24 mouse cellular contexts compared by ENCODE assay signal in genomic region chr13:111201532-111201931, GRCm38 (mm10). TPM values are rescaled to one million over a fixed set of nuclear protein-coding genes. Genes with fewer than 3 reads are reported as not detected.
DNase-seq lines count a peak whose midpoint lies in the region; ATAC-seq and TF ChIP-seq lines count a peak whose summit lies in the region.
"Had no signal": no experiment of that assay in that cellular context is flagged by ENCODE, and none has a peak within 500 bp of the region (broad histone marks: within the 10 kb centered on the region; RNA-seq: fewer than 3 reads in every experiment).

No protein-coding gene starts in this region.

- H3K9ac ChIP-seq in CH12.LX (ENCODE audit: insufficient read depth, low read depth) = no peak overlapping the region

- H3K4me1 ChIP-seq in CH12.LX (ENCODE audit: control insufficient read depth in 1 of 2, insufficient read depth in 2 of 2) = peaks cover 0 to 16% of the 10 kb centered on the region in 2 experiments; a peak in 2 of 4 replicates

- no peak for TF ChIP-seq POLR2A in CH12.LX (IDR thresholded peaks at IDR 0.05; ENCODE audit: low read depth, low read length)

- H3K36me3 ChIP-seq in CH12.LX (replicated peaks in 1 of 2; ENCODE audit: control insufficient read depth in 1 of 2, insufficient read depth in 1 of 2, low read length in 1 of 2) = no peaks in the 10 kb centered on the region
- H3K36me3 ChIP-seq in splenic B cell, adult 2 months (ENCODE audit: control insufficient read depth, insufficient read depth, low read length, poor library complexity, severe bottlenecking) = no peaks in the 10 kb centered on the region
- H3K36me3 ChIP-seq: G1E had no signal

- no peak for TF ChIP-seq EP300 in CH12.LX (IDR thresholded peaks at IDR 0.05; ENCODE audit: low read length)

- no peaks in the 10 kb centered on the region for H3K79me2 ChIP-seq in CH12.LX (replicated peaks; ENCODE audit: control insufficient read depth, extremely low read depth, insufficient read depth, poor library complexity, severe bottlenecking)

- H3K27ac ChIP-seq in CH12.LX (ENCODE audit: insufficient read depth, low read depth) = no peak overlapping the region
- H3K27ac ChIP-seq in layer of hippocampus, adult 2 months = no peak overlapping the region

- no peak overlapping the region for H3K4me2 ChIP-seq in CH12.LX (ENCODE audit: insufficient read depth, low read depth, poor library complexity, severe bottlenecking)

- TF ChIP-seq RAD21 in CH12.LX (IDR thresholded peaks at IDR 0.05; ENCODE audit: low read depth, low read length) = no peak

- dilution Hi-C loops in CH12.LX (cut with MboI; ENCODE audit: extremely low pct_ligation_motif_present, extremely low pct_unique_long_range_greater_than_20kb, low sequenced_read_pairs) = no loop called here

- TF ChIP-seq CTCF in CH12.LX (conservative IDR thresholded peaks at IDR 0.05 in 1 of 2, IDR thresholded peaks at IDR 0.05 in 1 of 2; ENCODE audit: low read depth in 2 of 2, low read length in 2 of 2) = no peak
- TF ChIP-seq CTCF in layer of hippocampus, adult 2 months (conservative IDR thresholded peaks at IDR 0.05) = no peak

- in situ Hi-C loops in CH12.LX (cut with MboI; ENCODE audit: low pct_ligation_motif_present, low pct_unique_long_range_greater_than_20kb, low sequenced_read_pairs) = no loop called here

- no peaks in the 10 kb centered on the region for H3K9me3 ChIP-seq in CH12.LX (replicated peaks; ENCODE audit: low read length)
- H3K9me3 ChIP-seq: G1E had no signal

- ATAC-seq in megakaryocyte progenitor cell, adult 5-6 weeks (replicated peaks; ENCODE audit: poor library complexity) = peak; percentile 26; the same call in 1 of the 2 replicates
- ATAC-seq: activated CD4-positive, CD25-positive, alpha-beta regulatory T cell, adult 4 months; CD4-positive, CD25-positive, alpha-beta regulatory T cell, adult 4 months; Patski had no signal

- H3K4me3 ChIP-seq in CH12.LX (replicated peaks in 1 of 3; ENCODE audit: low read depth in 2 of 3, low read length in 2 of 3, poor library complexity in 1 of 3) = no peak overlapping the region
- H3K4me3 ChIP-seq in layer of hippocampus, adult 2 months = no peak overlapping the region

- peak; percentile 53 for DNase-seq in CH12.LX (ENCODE audit: extremely low read depth)
- DNase-seq in splenic B cell, adult 2 months (ENCODE audit: low read depth, low spot score) = peak; percentile 2
- no peak for DNase-seq in thymus, adult 18-20 months
- no peak for DNase-seq in layer of hippocampus, adult 2 months (ENCODE audit: low spot score in 2 of 2)
- DNase-seq in thymus, postnatal 10 days (ENCODE audit: low spot score in 2 of 2) = no peak
- DNase-seq: adrenal gland, adult 2 months; adrenal gland, adult 8-10 months; adrenal gland, postnatal 10 days; adrenal gland, postnatal 14 days; adrenal gland, postnatal 25 days; adrenal gland, postnatal 36 days; B cell, adult 2 months; cerebellum, adult 11 months; cerebellum, adult 11-12 months; cerebellum, adult 18-20 months; cerebellum, adult 2 months had no signal

- H3K27me3 ChIP-seq in CH12.LX (replicated peaks) = no peaks in the 10 kb centered on the region
- H3K27me3 ChIP-seq in splenic B cell, adult 2 months (ENCODE audit: control insufficient read depth, insufficient read depth, low read length, poor library complexity, severe bottlenecking) = no peaks in the 10 kb centered on the region

TF ChIP-seq in CH12.LX, 34 proteins besides CTCF, POLR2A, EP300 and RAD21:
- TF ChIP-seq KAT2A (IDR thresholded peaks at IDR 0.05; ENCODE audit: insufficient replicate concordance, low read length) = no peak
- TF ChIP-seq BHLHE40 (IDR thresholded peaks at IDR 0.05; ENCODE audit: low read depth, low read length) = peak; percentile 52; the same call in 1 of the 2 replicates
- no peak for TF ChIP-seq MAZ (IDR thresholded peaks at IDR 0.05; ENCODE audit: low read depth, low read length)
- no peak for TF ChIP-seq JUN (IDR thresholded peaks at IDR 0.05; ENCODE audit: insufficient read depth, low read depth, low read length)
- TF ChIP-seq CHD2 (IDR thresholded peaks at IDR 0.05; ENCODE audit: low read length) = no peak
- no peak for TF ChIP-seq ZC3H11A (IDR thresholded peaks at IDR 0.05; ENCODE audit: low read depth, low read length)
- TF ChIP-seq ETS1 (conservative IDR thresholded peaks at IDR 0.05; ENCODE audit: low read depth, low read length) = peak; percentile 39; the same call in 1 of the 2 replicates
- TF ChIP-seq SIN3A (IDR thresholded peaks at IDR 0.05; ENCODE audit: low read length) = no peak

RNA-seq across cellular contexts. Expression of gene Actbl2, which starts 53.3 kb away (rescaled TPM):
- total RNA-seq in CH12.LX (2012; rRNA removed) = not detected in 2 replicates
- total RNA-seq in CH12.LX (2014; rRNA removed) = not detected in 2 replicates
- polyA plus RNA-seq in CH12.LX (2012; ENCODE audit: insufficient read length, low read depth) = not detected in 2 replicates
- total RNA-seq in megakaryocyte progenitor cell, adult 5-6 weeks (2015) = not detected in 2 replicates
- total RNA-seq in megakaryocyte progenitor cell, adult 5-6 weeks (2017) = not detected in 2 replicates
- total RNA-seq in layer of hippocampus, adult 2 months (2021) = not detected
- total RNA-seq: adrenal gland, adult 2 months; adrenal gland, adult 8-10 months; adrenal gland, postnatal 10 days; adrenal gland, postnatal 14 days; adrenal gland, postnatal 25 days; ES-E14; MEL had no signal
- polyA plus RNA-seq: adrenal gland, adult 2 months; C2C12; CD4-positive, CD25-positive, alpha-beta regulatory T cell, adult 4 months; G1E; Patski had no signal

Comparison
In these comparisons a context has a peak if more than half of its experiments do, and no peak if none do; other contexts are left out.
1. DNase-seq: peak in CH12.LX (single experiment) and splenic B cell, adult 2 months (single experiment); none in thymus, adult 18-20 months (0 of 2), layer of hippocampus, adult 2 months (0 of 2) and thymus, postnatal 10 days (0 of 2).